Mouse (Mus musculus) embryo, embryonic 11.5 days (tissue): ENCODE measurements around the gene Pcp4l1.

Experiments used
- DNase-seq: peaks from one replicate; pipeline ENCODE4 v3.0.0-alpha.2; 2012; ENCODE audit warnings: low read depth, low spot score

Gene Pcp4l1

GRCm38 (mm10) chr1:171221281-171222193 is 25.5 kb upstream of the Pcp4l1 start:
- DNase-seq: no peak

DNA sequence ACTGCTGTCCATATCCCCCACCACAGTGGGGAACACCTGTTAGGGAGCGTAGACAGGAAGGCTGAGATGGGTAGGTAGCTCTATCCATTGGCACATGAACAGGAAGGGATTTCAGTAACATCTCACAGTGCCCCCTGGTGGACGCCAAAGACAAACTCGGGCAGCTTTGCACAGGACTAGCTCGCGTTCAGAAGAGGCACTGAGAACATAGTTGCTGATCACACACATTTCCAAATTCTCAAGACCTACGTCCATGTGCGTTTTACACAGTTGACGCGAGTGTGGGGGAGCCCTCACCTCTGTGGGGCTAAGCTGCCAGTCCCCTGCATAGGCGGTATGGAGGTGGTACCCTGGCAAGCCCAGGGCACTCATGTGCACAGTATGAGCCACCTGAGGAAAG is 24.8 kb upstream of the Pcp4l1 start:
- peak; percentile 76 for DNase-seq

DNA sequence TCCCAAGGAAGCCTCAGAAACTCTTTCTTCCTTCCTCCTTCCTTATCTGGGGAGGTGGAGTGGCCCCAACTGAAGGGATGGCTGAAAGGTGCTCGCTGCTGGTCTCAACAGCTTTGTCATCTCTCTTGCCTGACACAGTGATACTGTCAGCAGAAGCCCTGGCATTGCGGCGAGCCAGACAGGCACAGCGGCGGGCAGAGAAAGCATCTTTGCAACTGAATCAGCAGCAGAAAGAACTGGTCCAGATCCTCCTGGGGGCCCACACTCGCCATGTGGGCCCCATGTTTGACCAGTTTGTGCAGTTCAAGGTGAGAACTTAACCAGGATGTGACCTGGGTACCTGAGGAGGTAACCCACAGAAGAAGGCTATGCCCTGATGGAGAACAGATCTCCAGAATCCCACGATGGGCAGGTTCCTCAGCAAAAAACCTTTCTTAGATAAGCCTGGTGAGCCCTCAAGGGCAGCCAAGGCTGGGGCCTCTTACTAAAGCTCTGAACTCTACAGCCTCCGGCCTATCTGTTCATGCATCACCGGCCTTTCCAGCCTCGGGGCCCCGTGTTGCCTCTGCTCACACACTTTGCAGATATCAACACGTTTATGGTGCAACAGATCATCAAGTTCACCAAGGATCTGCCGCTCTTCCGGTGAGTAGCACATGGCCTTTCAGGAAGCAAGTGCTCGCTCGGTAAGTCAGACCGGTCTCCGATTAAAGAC is 20.3 kb upstream of the Pcp4l1 start:
- no peak for DNase-seq

- no peak for DNase-seq
These were observed 17.9 kb upstream of the Pcp4l1 start, which contains the start of gene Nr1i3 for GRCm38 (mm10) chr1:171213801-171214496. TSS of gene Nr1i3 (plus strand) at chr1:171213970.

GRCm38 (mm10) chr1:171212854-171213253 is 16.8 kb upstream of the Pcp4l1 start:
- no peak for DNase-seq

- DNase-seq: no peak
These were observed 13.3 kb upstream of the Pcp4l1 start for GRCm38 (mm10) chr1:171209409-171209808.

- no peak for DNase-seq
These were observed 9.8 kb upstream of the Pcp4l1 start for GRCm38 (mm10) chr1:171205704-171206493.

DNA sequence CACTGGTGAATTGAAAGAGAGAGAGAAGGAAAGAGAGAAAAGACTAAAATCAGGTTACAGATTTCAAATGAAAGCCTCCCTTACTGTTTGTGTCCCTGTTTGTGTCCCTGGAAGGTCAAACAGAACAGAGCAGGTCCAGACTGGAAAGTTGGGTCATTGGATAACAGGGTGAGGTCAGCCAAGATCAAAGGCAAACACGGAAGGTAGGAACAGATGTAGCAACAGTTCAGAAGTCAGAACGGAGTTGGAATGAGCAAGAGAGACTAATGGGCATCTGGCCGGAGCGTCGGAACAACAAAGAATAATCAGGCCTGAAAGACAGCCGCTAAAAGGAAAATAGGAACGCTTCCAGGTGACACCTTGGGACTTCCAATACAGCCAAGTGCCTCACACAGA is 8.2 kb upstream of the Pcp4l1 start:
- DNase-seq: no peak

DNA sequence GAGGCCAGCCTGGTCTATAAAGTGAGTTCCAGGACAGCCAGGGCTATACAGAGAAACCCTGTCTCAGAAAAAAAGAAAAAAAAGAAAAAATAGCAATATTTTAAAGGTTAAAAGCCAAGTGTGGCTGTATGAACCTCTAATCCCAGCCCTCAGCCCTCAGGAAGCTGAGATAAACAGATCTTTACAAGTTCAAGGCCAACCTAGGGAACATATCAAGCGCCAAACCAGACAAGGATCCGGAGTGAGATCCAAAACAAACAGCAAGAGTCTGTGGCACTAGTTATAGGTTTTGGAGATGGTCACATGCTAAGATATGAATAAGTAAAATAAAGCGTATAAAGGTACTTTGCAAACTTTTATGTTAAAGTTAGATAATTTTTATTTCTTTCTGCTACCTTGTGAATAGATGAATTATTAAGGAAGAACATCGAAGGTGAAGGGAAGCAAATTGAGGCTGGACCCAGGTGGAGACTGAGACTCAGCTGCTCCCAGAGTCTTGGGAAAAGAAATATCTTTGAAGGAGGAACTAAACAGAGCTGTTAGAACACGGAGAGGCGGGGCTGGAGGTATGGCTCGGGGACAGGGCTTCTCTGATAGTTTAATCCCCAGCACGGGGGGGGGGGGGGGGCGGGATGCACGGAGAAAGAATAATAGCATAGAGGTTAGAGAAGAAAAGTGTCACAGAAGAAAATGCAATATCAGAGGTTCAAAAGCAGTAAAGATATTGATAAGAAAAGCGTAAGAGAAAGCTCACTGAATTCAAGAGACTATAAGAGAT is 7.6 kb upstream of the Pcp4l1 start:
- no peak for DNase-seq

DNA sequence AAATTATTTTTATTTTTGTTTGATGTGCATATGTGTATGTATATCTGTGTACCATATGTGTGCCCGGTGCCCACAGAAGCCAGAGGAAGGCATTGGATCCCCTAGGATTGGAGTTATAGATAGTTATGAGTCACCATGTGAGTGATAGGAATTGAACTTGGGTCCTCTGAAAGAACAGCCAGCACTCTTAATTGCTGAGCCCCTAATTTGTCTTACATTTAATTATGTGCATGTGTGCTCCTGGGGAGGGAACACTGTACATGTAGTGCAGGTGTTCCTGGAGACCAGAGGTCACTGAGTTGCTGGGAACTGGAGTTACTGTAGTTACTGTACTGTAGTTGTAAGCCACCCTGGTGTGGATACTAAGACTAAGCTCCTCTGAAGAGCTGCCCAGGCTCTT is 4.7 kb upstream of the Pcp4l1 start:
- no peak for DNase-seq

DNA sequence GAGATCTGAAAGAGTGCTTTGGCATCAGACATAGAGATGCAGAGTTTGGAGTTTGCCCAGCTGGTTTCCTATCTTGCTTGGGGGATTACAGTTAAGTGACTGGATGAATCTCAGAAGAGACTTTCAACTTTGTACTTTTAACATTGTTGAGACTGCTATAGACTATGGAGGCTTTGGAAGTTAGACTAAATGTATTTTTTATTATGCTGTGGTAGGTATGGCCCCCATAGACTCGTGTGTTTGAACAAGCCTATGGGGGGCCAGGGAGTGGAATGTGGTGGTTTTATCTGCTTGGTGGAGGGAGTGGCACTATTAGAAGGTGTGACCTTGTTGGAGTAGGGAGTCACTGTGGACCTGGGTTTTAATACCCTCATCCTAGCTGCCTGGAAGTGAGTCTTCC is 3.5 kb upstream of the Pcp4l1 start:
- no peak for DNase-seq

- no peak for DNase-seq
These were observed 834 bp downstream of the Pcp4l1 start for GRCm38 (mm10) chr1:171195046-171195822.

DNA sequence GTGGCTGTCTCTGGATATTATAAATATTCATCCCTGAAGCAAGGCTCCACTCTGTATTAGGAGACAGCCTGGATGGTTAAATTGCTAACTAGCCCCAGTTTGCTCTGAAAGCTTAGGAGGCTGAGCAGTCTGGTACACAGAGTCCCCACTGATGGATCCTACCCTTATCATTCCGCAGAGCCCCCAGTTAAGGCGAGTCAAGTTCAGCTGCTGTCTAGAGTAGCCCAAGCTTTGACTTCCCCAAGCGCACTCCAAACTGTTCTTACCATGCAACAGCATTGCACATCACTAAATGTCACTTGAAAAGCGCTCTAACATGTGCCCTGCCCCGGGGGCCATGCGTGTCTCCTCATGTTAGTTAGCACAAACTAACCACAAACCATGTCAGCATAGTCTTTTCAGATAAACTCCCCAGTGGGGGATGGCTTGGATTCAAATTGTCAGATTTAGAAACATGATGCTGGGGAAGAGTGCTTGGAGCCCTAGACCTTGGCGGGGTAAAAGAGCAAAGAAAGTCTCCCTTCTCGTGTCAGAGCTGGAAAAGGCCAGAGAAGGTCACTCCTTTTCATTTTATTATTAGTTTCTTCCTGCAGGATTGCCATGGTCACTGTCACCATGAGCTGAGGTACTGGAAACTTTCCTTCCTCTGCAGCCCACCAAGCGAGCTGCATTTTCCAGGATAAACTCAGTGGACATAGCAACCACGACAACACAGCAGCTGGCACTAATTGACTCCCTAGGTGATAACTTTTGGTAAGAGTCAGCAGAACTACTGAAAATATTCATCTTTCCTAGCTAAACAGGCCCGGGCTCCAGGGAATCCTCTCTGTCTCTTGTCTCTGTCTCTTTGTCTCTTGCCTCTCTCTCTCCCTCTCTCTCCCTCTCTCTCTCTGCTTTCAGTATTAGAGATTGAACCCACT is 1.9 kb downstream of the Pcp4l1 start:
- no peak for DNase-seq

DNA sequence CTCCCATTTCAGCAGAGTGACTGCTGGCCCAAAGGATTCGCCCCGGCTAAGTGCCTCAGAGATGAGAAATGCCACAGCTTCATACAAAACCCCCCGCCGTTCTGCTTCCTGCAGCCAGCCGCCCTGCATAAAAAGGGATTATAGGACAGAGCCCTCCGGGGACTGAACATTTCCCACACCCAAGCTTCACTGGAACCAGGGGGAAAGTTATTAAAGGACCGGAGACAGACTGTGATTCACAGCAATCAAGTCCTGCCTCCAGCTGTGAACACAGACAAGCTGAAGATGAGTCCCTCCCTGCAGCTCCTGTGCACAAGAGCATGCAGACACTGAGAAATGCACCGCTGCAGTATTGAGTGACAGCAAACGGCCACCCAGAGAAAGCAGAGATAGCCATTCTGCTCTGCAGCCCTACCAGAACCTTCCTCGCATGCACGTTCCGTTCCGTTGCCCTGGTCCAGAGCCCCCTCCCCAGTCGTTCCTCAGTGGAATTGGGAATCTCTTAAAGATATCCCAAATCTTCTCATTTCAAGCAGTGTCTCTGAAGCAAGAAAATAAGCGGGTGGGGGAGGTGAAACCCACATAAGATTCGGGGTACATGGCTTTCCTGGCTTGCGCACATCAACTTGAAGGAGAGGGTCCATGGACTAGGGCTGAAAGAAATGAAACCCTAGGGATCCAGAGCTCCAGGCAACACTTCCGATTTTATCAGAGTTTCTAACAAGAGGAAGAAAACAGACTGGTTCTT is 2.8 kb downstream of the Pcp4l1 start:
- no peak for DNase-seq

GRCm38 (mm10) chr1:171192283-171192682 is 3.8 kb downstream of the Pcp4l1 start:
- no peak for DNase-seq

DNA sequence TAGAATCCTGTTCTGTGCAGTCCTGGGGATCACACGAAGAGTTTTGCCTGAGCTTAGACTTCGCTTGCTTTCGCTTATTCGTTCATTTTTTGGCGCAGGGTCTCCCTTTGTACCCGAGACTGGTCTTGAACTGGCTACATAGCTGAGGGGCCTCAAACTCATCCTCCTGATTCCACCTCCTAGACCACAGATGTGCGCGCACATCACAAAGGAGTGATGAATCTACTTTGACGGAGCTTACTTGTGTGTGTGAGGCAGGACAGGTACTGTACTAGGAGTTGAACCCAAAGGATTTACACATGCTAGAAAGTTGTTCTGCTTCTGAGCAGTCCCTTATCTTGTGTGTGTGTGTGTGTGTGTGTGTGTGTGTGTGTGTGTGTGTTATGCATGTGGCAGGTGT is 5.2 kb downstream of the Pcp4l1 start:
- no peak for DNase-seq

- DNase-seq: no peak
These were observed 6.5 kb downstream of the Pcp4l1 start for GRCm38 (mm10) chr1:171189476-171190114.

DNA sequence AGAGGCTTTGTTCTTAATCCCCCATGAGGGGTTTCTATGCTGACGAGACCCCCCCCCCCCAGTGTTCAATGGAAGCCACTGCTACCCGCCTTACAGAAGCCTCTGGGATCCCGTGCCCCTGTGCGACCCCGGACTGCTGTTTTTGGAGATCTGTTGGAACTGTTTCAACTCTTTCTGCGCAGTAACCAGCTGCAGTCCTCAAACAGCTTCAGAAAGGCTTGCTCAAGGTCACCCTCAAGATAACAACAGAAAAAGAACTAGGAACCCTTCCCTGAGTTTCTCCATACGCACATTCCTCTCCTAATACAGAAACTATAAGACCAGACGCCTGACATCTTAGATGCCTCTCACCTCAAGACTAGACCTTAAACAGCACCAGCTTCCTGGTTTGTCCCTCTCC is 7.0 kb downstream of the Pcp4l1 start:
- DNase-seq: no peak
